Mouse (Mus musculus) heart, postnatal 4 days (tissue): ENCODE measurements around the gene Obp2b. TPM values are rescaled to one million over a fixed set of nuclear protein-coding genes. Genes with fewer than 3 reads are reported as not detected.
"Not testable (repeated sequence)": the region's sequence is repeated elsewhere in the genome, so short reads cannot be mapped to it uniquely, and the experiment has no call there.

Source experiments
- DNase-seq: peaks from one replicate; pipeline ENCODE4 v3.0.0; 2021
- total RNA-seq, 2 experiments: library from RNA; stranded (reverse); gene quantifications; 2 replicates each; pipeline ENCODE4 v1.2.3; 2021

Obp2b gene
- not detected for total RNA-seq

DNA sequence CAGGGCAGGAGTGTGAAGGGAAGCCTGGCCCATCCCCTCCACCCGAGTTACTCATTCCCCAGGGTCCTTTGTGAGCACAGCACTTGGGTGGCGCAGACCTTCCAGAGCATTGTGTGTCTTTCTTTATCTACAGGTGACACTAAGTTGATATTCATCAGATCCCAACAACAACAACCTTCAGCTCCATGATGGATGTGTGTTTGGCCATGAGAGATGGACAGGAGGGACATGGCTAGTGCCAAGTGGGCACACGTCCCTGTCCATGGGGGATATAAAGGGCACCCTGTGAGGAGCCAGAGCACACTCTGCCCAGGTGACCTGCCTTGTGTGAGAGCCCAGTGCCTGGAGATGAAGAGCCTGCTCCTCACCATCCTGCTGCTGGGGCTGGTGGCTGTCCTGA lies at the start of gene Obp2b:
Obp2b (plus strand) TSS at position 301 of the 400 bp plus-strand sequence.
- not testable (repeated sequence) for DNase-seq

DNA sequence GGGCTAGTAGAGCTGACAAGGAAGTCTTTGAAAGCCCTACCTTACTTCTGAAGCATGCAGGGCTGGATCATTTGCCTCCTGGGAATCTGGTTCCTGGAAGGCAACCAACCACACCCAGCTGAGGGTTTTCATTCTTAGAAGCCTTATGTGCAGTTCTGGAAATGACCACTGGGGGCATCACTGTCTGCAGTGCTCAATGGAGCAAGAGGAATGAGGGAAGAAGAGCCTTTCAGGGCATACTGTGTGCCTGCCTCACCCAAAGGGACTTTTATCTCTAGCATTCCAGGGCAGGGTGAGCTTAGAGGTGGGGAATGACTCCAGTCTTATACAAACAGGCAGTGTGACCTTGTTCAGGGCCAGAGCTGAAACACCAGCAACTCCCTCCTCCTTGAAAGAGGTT lies 42.2 kb upstream of the Obp2b start:
- DNase-seq = peak; percentile 79

DNA sequence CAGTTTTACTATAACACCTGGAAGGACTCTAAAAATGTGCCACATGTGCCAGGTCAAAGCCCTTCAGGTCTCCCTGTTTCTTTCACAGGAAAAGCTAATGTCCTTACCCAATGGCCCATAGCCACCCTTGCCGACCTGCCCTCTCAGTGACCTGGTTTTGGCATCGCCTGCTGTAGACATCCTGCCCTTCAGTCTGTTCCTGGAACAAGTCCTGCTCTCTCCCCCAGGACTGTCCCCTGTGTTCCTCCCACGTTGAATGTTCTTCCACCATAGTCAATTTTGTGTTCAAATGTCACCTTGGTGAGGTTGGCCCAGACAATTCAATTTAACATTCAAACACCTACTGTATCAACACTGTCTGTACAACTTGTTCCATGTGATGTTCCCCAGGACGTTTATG lies 39.9 kb upstream of the Obp2b start:
- DNase-seq = no peak

DNA sequence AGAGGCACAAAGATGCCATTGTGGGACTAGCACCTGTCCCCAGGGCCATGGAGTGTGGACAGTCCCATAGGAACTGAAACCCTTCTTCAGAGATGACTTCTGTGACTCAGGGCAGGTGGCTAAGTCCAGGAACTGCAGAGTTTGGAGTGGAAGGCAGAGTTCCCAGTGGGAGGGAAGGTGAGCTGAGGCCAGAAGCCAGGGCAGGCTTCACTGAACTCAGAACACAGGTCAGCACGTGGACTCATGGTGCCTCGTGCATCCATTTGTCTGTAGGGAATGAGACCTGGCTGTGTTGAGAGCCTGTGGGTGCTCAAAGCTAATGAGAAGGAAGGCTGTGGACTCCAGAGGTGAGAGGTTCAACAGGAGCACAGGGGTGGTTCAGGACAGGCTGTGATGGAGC lies 38.1 kb upstream of the Obp2b start:
- DNase-seq = no peak

DNA sequence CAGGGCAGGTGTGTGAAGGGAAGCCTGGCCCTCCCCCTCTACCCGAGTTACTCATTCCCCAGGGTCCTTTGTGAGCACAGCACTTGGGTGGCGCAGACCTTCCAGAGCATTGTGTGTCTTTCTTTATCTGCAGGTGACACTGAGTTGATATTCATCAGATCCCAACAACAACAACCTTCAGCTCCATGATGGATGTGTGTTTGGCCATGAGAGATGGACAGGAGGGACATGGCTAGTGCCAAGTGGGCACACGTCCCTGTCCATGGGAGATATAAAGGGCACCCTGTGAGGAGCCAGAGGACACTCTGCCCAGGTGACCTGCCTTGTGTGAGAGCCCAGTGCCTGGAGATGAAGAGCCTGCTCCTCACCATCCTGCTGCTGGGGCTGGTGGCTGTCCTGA lies 37.1 kb upstream of the Obp2b start, which contains the start of gene Obp2a:
Obp2a (plus strand) TSS at position 301 of the 400 bp plus-strand sequence.
- DNase-seq = not testable (repeated sequence)

DNA sequence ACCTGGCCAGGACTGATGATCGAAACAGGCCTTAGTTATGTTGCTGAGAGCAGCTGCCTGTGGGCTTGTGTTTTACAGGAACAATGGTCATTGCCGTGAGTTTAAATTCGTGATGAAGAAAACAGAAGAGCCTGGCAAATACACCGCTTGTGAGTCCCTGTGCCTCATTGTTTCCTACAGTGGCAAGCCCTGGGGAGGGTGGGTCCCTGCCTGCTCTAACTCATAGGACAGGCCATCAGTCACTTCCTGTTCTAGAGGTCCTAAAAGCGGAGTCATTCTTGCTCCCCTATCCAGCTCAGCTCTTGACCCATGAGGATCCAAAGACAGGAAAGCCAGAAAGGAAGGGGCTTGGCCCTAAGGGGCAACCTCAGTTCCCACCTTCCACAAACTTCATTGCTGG lies 35.8 kb upstream of the Obp2b start:
- no peak for DNase-seq

DNA sequence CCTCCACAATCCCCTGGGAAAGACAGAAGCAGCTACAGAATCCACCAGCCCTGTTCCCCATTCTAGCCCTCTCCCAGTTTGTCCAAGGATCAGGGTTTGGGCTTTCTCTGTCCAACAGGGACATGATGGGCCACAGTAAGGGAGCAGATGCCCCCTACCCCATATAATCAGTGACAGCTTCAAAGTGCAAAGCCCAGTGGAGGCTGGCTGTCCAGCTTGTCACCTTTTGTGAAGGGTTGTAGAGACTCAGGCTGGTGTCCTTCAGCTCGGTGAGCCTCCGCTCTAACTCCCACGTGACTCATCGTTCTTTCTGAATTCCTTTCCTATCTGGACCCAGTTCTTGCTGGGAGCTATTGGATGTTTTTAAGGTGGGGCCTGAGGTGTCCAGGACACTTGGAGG lies 33.1 kb upstream of the Obp2b start:
- no peak for DNase-seq

DNA sequence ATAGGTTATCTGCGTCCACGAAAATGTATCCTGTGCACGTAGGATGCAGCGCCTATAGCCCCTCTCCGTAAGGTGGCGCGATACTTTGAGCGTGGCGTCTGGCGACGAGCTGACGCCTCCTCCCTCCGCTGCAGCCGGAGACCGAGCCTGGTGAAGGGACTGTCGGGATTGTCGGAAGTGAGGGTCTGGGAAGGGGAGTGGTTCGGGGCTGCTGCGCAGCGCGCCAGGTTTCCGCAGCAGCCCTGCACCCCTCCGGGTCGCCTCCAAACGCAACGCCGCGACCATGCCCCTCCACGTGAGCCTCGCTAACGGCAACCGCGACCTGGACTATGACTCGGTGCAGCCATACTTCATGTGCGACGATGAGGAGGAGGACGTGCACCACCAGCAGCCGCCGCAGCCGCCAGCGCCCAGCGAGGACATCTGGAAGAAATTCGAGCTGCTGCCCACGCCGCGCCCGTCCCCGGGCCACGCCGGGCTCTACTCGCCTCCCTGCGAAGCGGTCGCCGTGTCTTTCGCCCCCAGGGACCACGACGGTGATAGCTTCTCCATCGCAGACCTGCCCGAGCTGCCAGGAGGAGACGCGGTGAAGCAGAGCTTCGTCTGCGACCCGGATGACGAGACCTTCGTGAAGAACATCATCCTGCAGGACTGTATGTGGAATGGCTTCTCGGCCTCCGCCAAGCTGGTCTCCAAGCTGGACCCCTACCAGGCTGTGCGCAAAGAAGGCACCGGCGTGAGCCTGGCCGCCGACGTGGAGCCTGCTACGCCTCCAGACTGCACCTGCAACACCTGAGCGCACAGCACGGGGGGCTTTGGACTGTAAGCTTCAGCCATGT lies 29.9 kb upstream of the Obp2b start, which contains the start of gene Bmyc:
Bmyc (plus strand) TSS at position 97 of the 839 bp plus-strand sequence.
- peak; percentile 82 for DNase-seq

DNA sequence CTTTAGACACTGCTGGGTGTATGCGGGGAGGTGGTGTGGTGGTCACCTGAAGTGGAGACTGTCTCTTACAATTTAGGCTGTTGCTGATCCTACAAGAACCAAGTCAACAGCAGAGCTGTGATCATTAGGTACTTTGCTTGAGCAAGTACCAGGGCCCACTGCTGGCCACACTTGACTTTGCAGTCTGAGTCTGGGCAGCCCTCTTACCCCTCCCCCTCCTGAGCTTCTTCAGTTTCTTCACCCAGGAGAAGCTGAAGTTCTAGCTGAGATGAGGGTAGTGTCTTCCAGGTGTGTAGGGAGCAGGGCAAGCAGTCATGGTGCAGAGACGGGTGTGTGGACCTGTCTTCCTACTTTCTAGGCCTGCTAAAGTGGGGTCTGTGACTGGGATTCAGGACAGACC lies 28.7 kb upstream of the Obp2b start:
- peak; percentile 29 for DNase-seq

DNA sequence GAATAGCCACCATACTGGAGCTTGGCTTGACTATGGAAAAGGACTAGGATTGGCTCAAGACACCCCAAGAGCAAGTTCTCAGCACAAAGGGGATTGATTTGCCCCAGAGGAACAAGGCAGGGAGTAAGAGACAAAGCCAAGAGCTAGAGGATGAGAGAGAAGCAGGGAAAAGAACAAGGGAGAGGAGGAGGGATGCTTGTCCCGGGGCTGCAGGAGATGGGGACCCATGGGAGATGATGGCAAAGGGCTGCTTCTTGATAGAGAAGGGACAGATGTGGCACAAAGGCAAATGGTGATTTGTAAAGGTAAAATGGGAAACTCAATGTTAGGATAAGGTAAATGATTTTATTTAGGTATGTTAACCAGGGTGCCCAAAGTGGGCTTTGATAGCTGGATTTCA lies 27.8 kb upstream of the Obp2b start:
- DNase-seq = not testable (repeated sequence)

DNA sequence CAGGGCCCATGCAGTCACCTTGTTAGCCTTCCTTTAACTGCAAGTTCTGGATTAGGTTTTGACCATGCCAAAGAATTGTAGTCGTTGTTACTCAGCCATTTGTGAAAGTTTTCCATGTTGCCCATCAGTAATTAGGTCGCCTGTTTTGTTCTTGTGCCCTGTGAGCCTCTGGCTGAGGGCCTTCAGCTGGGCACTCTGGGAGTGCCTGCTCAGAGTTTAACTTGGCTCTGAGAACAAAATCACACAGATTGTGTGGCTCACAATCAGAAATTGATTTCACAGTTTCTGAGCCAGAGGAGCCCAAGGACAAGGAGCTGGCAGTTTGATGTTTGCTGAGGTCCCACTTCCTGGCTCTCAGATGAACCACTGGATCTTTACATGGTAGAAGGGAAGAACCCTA lies 27.0 kb upstream of the Obp2b start:
- DNase-seq = not testable (repeated sequence)

DNA sequence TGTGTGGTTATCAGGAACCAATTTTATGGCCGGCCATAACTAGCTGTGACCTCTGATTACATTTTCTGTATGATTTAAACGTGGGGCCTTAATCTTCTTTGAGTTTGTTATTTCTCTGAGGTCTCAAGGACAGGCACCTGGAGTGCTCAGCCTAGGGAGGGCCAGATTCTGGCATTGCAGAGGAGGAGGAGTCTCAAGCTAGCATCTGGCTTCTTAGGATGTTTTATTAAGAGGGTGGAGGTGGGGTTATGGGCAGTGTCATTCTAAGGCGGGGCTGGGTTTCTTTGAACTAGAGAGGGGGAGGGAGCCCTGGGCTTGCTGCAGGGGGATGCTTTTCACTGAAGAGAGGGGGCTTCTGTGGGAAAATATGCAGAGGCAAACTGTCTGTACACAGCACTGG lies 25.2 kb upstream of the Obp2b start:
- DNase-seq = not testable (repeated sequence)

DNA sequence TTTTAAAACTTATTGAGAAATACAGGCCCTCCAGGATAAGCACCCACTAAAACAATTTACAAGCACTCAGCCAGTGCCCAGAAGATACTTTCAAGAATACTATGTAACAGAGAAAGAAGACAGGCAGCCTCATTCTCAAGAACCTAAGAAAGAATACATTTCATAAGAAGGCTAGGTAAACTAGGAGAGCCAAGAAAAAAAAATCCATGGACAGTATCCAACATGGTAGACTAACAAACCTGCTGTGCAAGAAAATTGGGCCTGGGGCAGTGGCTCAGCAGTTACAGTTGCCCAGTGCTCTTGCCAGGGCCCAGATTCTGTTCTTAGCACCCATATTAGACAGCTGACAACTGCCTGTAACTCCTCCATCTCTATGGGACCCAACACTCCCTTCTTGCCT lies 19.6 kb upstream of the Obp2b start:
- DNase-seq = no peak

DNA sequence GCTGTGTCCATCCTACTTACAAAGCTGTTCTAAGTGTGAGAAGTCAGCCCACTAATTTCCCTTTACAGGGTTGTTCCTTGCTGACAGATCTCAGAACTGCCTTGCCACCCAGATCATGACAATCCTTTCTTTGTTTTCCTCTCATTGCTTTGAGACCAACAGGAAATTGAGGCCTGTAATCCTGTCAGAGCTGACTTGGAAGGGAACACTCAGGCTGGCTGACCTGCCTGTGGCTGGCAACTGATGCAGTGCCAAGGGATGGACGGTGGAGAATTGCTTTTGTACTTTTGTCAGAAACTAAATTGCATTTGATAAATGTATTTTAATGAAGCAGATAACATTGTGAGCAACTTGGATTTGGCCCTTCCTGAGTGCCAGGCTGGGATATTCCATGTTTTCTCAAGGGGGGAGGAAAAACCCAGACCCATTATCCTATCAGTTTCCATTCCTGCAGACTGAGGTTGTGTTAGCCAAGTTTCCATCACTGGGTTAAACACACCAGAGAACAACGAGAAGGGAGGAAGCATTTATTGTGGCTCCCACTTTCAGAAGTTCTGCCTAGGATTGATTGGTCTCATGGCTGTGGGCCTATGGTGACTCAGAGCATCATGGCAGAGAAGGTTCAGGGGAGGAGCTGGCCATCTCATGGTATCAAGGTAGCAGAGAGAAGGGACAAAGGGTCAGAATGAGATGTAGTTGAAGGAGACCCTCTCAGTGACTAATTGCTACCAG lies 3.4 kb upstream of the Obp2b start:
- no peak for DNase-seq

DNA sequence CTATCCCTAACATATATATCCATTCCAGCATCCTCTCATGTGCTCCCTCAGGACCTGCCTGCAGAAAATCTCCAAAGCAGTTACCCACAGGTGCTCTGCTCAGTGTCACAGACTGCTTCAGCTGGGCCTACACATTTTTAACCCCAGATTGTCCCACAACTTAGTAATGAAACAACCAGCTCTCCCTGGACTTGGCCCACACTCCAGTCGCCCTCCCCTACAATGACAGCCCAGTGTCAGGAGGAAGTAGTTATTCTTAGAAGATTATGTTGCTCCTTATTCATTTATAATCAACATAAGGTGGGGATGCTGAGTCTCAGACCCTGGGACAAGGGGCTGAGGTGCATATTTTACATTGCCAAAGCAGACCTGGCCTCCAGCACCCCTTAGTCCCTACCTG lies 4.9 kb downstream of the Obp2b start:
- no peak for DNase-seq

DNA sequence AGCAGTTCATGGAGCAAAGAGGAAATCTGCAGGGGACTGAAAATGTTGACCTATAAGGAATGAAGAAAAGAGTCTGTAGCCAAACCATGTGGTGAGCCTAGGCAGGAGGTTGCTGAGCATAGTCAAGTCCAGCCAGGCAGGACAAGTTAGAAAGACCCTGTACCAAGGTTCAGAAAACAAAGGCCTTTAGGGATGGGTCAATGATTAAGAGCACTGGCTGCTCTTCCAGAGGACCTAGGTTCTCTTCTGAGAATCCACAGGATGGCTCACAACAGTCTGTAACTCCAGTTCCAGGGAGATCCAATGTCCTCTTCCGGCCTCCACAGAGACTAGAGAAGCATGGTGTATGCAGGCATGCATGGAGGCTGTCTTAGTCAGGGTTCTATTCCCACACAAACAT lies 17.4 kb downstream of the Obp2b start:
- no peak for DNase-seq

DNA sequence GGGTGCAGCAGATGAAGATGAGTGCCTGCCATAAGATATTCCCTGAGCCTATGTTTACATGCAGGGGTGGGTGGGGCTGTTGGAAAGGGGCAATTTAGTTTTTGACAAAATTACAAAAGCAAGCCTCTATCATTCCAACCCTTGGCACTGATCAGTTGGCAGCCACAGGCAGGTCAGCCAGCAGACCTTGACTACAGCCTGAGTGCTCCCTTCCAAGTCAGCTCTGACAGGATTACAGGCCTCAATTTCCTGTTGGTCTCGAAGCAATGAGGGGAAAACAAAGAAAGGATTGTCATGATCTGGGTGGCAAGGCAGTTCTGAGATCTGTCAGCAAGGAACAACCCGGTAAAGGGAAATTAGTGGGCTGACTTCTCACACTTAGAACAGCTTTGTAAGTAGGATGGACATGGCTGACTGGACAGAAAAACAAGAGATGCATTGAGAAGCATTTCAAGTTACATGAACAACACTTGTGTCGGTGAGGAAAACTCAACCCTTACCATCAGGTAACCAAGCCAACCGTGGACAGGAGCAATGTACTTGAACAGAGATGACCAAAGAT lies 21.3 kb downstream of the Obp2b start:
- no peak for DNase-seq

DNA sequence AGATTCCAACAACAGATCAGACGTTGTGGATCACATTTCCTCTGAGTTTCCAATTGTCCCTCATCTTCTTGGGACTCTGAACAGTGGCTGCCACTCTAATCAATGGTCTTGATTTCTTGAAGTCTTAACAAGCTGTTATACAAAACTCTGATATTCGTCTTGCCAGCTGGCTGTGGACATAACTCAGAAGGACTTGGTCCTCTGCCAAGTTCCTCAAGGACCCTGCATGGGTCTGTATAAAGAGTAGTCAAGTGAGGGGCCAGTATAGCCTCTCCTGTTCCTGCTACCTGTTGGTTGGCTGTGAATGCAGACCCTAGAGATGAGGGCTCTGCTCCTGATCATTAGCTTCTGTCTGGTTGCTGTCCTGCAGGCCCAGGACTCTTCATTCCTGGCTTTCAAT lies 28.5 kb downstream of the Obp2b start, which contains the start of gene Lcn3:
Lcn3 (plus strand) TSS at position 301 of the 400 bp plus-strand sequence.
- DNase-seq = no peak

DNA sequence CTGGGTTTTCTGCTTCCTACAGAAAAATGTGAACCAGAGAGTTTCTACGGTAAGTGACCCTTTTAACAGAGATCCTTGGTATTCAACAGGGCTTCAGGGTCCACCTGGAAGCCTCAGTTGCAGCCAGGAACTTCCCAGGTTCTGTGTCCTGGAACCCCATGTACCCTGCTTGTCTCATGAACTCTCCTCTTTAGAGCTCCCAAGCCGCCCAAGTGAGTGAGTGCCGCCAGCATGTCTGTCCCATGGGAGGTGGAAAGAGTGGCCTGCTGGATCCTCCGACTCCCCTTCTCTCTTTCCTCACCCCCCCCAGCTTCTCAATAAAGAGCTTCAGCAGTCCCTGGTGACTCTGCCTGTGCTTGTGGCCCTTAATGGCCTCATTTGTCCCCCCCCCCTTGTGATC lies 31.0 kb downstream of the Obp2b start:
- DNase-seq = no peak

DNA sequence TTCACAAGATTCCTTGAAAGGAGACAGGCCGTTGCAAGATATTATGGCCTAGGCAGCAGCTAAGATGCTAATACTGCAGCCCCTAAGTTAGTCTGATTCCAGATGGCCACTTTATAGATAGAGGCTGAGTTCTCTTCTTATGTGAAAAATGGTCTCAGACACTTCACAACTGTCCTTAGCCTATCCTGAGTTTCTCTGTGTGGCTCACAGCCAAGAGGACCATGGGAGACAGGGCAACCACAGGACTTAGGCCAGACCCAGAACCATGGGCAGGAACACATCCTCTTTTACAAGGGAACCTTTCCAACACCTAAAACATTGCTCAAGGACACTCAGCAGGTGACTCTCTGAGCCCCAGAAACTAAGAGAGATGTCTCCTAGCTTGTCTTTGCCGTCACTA lies 36.7 kb downstream of the Obp2b start:
- no peak for DNase-seq

DNA sequence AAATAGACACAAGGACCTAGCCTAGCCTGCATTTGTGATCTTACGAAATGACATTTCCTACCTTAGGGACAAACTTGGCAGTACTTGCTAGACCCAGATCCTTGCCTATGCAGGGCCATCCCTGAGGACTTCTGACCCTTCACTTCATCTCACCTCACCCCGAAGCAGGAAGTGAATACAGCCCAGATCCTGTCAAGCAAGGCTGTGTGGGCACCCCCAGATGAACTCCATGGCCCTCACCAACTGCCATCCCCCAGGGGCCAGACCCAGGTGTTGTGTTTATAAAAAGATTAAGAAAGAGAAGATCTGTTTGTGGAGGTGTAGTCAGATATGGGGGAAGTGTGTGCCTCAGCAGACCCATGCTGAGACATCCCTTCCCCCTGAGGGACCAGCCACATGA lies 37.8 kb downstream of the Obp2b start:
- DNase-seq = no peak

DNA sequence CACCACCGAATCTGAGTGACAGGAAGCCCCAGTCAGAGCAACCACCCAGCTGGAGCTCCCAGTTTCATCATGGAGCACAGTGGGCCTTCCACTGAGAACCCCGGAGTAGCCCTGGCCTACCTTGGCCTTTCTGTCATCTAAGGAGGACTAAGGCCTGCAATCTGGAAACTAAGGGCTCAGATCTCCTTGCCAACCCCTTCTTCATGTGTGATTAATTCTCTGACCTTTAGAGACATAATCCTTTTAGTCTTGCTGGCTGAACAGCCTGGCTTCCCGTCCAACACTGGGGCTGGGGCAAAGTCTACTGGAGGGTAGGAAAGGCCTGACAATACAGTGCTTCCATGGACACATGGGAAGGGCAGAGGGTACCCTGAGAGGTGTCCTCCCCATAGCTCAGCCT lies 39.2 kb downstream of the Obp2b start:
- DNase-seq = no peak

DNA sequence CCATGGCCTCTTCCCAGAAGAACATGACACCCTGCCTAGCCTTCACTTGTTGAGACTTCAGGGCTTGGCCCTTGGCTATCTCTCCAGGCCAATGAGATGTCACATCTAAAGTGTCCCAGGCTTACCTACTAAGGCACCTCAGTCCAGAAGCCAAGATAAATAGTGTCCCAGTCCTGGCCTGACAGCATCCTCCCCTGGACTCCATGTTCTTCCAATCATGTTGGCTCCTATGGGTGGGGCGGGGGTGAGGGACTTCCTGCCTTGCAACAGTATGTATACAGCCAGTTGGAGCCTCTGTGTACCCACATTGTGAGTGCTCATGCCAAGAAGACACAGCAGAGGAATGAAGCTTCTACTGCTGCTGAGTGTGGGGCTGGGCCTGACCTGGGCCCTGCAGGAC lies 39.9 kb downstream of the Obp2b start, which contains the start of gene Lcn11:
Lcn11 (plus strand) TSS at position 301 of the 400 bp plus-strand sequence.
- DNase-seq = no peak
